24 mouse cellular contexts compared by ENCODE assay signal in genomic region chr3:6400871-6401270, GRCm38 (mm10).
"Had no signal": no experiment of that assay in that cellular context is flagged by ENCODE, and none has a peak within 500 bp of the region (broad histone marks: within the 10 kb centered on the region; RNA-seq: fewer than 3 reads in every experiment).

No protein-coding gene starts in this region.

- H3K36me3 ChIP-seq: hindbrain, embryonic 10.5 days; hindbrain, embryonic 12.5 days; intestine, embryonic 15.5 days; limb, embryonic 10.5 days; limb, embryonic 12.5 days; liver, embryonic 13.5 days; liver, embryonic 15.5 days had no signal

- H3K4me1 ChIP-seq: hindbrain, embryonic 10.5 days; hindbrain, embryonic 12.5 days; intestine, embryonic 15.5 days; limb, embryonic 10.5 days; limb, embryonic 12.5 days; liver, embryonic 13.5 days; liver, embryonic 15.5 days had no signal

- H3K27me3 ChIP-seq: hindbrain, embryonic 12.5 days; intestine, embryonic 15.5 days; limb, embryonic 12.5 days; liver, embryonic 13.5 days; liver, embryonic 15.5 days had no signal

- H3K27ac ChIP-seq: gastrocnemius, adult 2 months; heart, adult 2 months; hindbrain, embryonic 10.5 days; hindbrain, embryonic 12.5 days; hindbrain, embryonic 14.5 days; intestine, embryonic 15.5 days; kidney, postnatal 0 days; layer of hippocampus, adult 2 months; left cerebral cortex, adult 2 months; limb, embryonic 10.5 days; limb, embryonic 12.5 days; liver, embryonic 13.5 days; liver, embryonic 15.5 days had no signal

- H3K4me3 ChIP-seq: gastrocnemius, adult 2 months; heart, adult 2 months; hindbrain, embryonic 10.5 days; hindbrain, embryonic 12.5 days; intestine, embryonic 15.5 days; layer of hippocampus, adult 2 months; left cerebral cortex, adult 2 months; limb, embryonic 10.5 days; limb, embryonic 12.5 days; liver, embryonic 13.5 days; liver, embryonic 15.5 days had no signal

- ATAC-seq: forebrain, embryonic 16.5 days; hindbrain, embryonic 16.5 days; inflammation-experienced regulatory T-cells, adult 6 months; intestine, embryonic 15.5 days; intestine, postnatal 0 days; liver, postnatal 0 days had no signal

- H3K9ac ChIP-seq: hindbrain, embryonic 12.5 days; hindbrain, embryonic 14.5 days; intestine, embryonic 15.5 days; limb, embryonic 12.5 days; liver, embryonic 13.5 days; liver, embryonic 15.5 days; liver, postnatal 0 days had no signal

- DNase-seq: gastrocnemius, adult 2 months; gastrocnemius, postnatal 10 days; gastrocnemius, postnatal 25 days; heart, adult 2 months; heart, postnatal 10 days; heart, postnatal 4 days; liver; liver, embryonic 13.5 days; liver, postnatal 0 days had no signal

- H3K9me3 ChIP-seq: hindbrain, embryonic 10.5 days; hindbrain, embryonic 12.5 days; intestine, embryonic 15.5 days; limb, embryonic 10.5 days; limb, embryonic 12.5 days; liver, embryonic 13.5 days; liver, embryonic 15.5 days had no signal

- H3K4me2 ChIP-seq: heart, embryonic 11.5 days; hindbrain, embryonic 12.5 days; hindbrain, embryonic 14.5 days; intestine, embryonic 15.5 days; limb, embryonic 12.5 days; liver, embryonic 13.5 days; liver, embryonic 15.5 days had no signal
